Mouse (Mus musculus) right cerebral cortex, adult 18-20 months (tissue): ENCODE measurements around the gene Vmn2r36.
"Not testable (repeated sequence)": the region's sequence is repeated elsewhere in the genome, so short reads cannot be mapped to it uniquely, and the experiment has no call there.

ENCODE experiments used
- DNase-seq: peaks from one replicate; pipeline ENCODE4 v3.0.0; 2022; ENCODE audit warnings: mixed read lengths

Gene Vmn2r36

GRCm38 (mm10) chr7:7902395-7902794 lies at the start of gene Vmn2r36:
Gene Vmn2r36, minus strand, starts transcription at chr7:7902495.
- not testable (repeated sequence) for DNase-seq
